Mouse (Mus musculus) MEL (cell line): ENCODE results near the gene Spock1. TPM values are rescaled to one million over a fixed set of nuclear protein-coding genes. Genes with fewer than 3 reads are reported as not detected.

Experiments
- DNase-seq: peaks from one replicate; pipeline ENCODE4 v3.0.0; 2011; ENCODE audit warnings: low read depth, low spot score
- H3K27ac ChIP-seq: 2 replicates; pipeline ENCODE4 v1.5.1; 2012; ENCODE audit warnings: low read depth, mild to moderate bottlenecking, control low read depth, low read length, moderate library complexity; ENCODE audit not compliant: control insufficient read depth
- H3K27me3 ChIP-seq, 2 experiments: fragments of 150-350 bp in 1 of 2; sonication (generic) in 1 of 2; 2 replicates each; pipeline ENCODE4 v1.6.1; 2012; ENCODE audit warnings: low read length in 2 of 2, mild to moderate bottlenecking in 2 of 2, improper control_type of control experiment in 1 of 2, moderate library complexity in 1 of 2; ENCODE audit not compliant: insufficient read depth in 2 of 2, control insufficient read depth in 1 of 2
- H3K36me3 ChIP-seq, 2 experiments: 2 replicates each; pipeline ENCODE4 v1.6.1; 2012 to 2014; ENCODE audit warnings: low read length in 2 of 2, improper control_type of control experiment in 1 of 2, inconsistent platforms in 1 of 2, mild to moderate bottlenecking in 1 of 2; ENCODE audit not compliant: insufficient read depth in 2 of 2, control insufficient read depth in 1 of 2
- H3K4me1 ChIP-seq, 2 experiments: fragments of 150-350 bp in 1 of 2; sonication (generic) in 1 of 2; 2 replicates each; pipeline ENCODE4 v1.6.1; 2012; ENCODE audit warnings: low read length in 2 of 2, improper control_type of control experiment in 1 of 2, mild to moderate bottlenecking in 1 of 2; ENCODE audit not compliant: insufficient read depth in 2 of 2, control insufficient read depth in 1 of 2
- H3K4me3 ChIP-seq, 2 experiments: fragments of 150-350 bp in 1 of 2; sonication (generic) in 1 of 2; 2 replicates each; pipeline ENCODE4 v1.5.1; 2012; ENCODE audit warnings: low read depth in 2 of 2, low read length in 2 of 2, mild to moderate bottlenecking in 2 of 2, moderate library complexity in 2 of 2, control low read depth in 1 of 2, improper control_type of control experiment in 1 of 2; ENCODE audit not compliant: control insufficient read depth in 1 of 2, insufficient read depth in 1 of 2
- H3K79me2 ChIP-seq: 2 replicates; pipeline ENCODE4 v1.6.1; 2012; ENCODE audit warnings: mild to moderate bottlenecking, low read length, moderate library complexity; ENCODE audit not compliant: control insufficient read depth, poor library complexity, insufficient read depth
- H3K9ac ChIP-seq: 2 replicates; pipeline ENCODE4 v1.6.1; 2012; ENCODE audit warnings: low read depth, mild to moderate bottlenecking, control low read depth, low read length, moderate library complexity; ENCODE audit not compliant: control insufficient read depth, poor library complexity, severe bottlenecking
- H3K9me3 ChIP-seq: fragments of 150-350 bp; sonication (generic); replicated peaks from 2 replicates; pipeline ENCODE4 v1.6.1; 2012; ENCODE audit warnings: mild to moderate bottlenecking, low read length, improper control_type of control experiment, moderate library complexity; ENCODE audit not compliant: insufficient read depth
- BHLHE40 ChIP-seq: IDR thresholded peaks from 2 replicates; pipeline ENCODE4 v1.6.1; 2012; ENCODE audit warnings: low read depth, mild to moderate bottlenecking, inconsistent platforms, low read length, improper control_type of control experiment, borderline replicate concordance
- CHD1 ChIP-seq: IDR thresholded peaks from 2 replicates; pipeline ENCODE4 v1.6.1; 2012; ENCODE audit warnings: low read depth, mild to moderate bottlenecking, inconsistent platforms, low read length, improper control_type of control experiment
- ELF1 ChIP-seq: IDR thresholded peaks from 2 replicates; pipeline ENCODE4 v1.6.1; 2014; ENCODE audit warnings: low read depth, mild to moderate bottlenecking, inconsistent platforms, low read length, improper control_type of control experiment, moderate library complexity
- EP300 ChIP-seq, 2 experiments: IDR thresholded peaks; 2 replicates each; pipeline ENCODE4 v1.6.1; 2011; ENCODE audit warnings: improper control_type of control experiment in 2 of 2, low read length in 2 of 2, low read depth in 1 of 2, mild to moderate bottlenecking in 1 of 2
- ETS1 ChIP-seq: IDR thresholded peaks from 2 replicates; pipeline ENCODE4 v1.6.1; 2012; ENCODE audit warnings: low read depth, mild to moderate bottlenecking, inconsistent platforms, low read length, improper control_type of control experiment, moderate library complexity
- GATA1 ChIP-seq: IDR thresholded peaks from 2 replicates; pipeline ENCODE4 v1.6.1; 2011; ENCODE audit warnings: low read depth, low read length, improper control_type of control experiment
- JUND ChIP-seq: IDR thresholded peaks from 2 replicates; pipeline ENCODE4 v1.6.1; 2011; ENCODE audit warnings: low read depth, mild to moderate bottlenecking, improper control_type of control experiment, low read length
- MAFK ChIP-seq: IDR thresholded peaks from 2 replicates; pipeline ENCODE4 v1.6.1; 2011; ENCODE audit warnings: low read depth, mild to moderate bottlenecking, low read length, improper control_type of control experiment, borderline replicate concordance
- MEF2A ChIP-seq: IDR thresholded peaks from 2 replicates; pipeline ENCODE4 v1.6.1; 2014; ENCODE audit warnings: low read depth, mild to moderate bottlenecking, inconsistent platforms, low read length, improper control_type of control experiment; ENCODE audit not compliant: poor library complexity, insufficient replicate concordance, severe bottlenecking; ENCODE audit errors: extremely low read depth
- MXI1 ChIP-seq: IDR thresholded peaks from 2 replicates; pipeline ENCODE4 v1.6.1; 2011; ENCODE audit warnings: mild to moderate bottlenecking, low read depth, low read length, improper control_type of control experiment
- MYB ChIP-seq: IDR thresholded peaks from 2 replicates; pipeline ENCODE4 v1.6.1; 2011; ENCODE audit warnings: mild to moderate bottlenecking, low read depth, low read length, improper control_type of control experiment
- NELFE ChIP-seq: IDR thresholded peaks from 2 replicates; pipeline ENCODE4 v1.6.1; 2011; ENCODE audit warnings: low read depth, low read length, improper control_type of control experiment
- NRF1 ChIP-seq: IDR thresholded peaks from 2 replicates; pipeline ENCODE4 v1.6.1; 2014; ENCODE audit warnings: low read depth, mild to moderate bottlenecking, inconsistent platforms, low read length, improper control_type of control experiment, moderate library complexity; ENCODE audit not compliant: poor library complexity, insufficient read depth, severe bottlenecking
- POLR2AphosphoS2 ChIP-seq: IDR thresholded peaks from 2 replicates; pipeline ENCODE4 v1.6.1; 2011; ENCODE audit warnings: low read length, improper control_type of control experiment
- RCOR1 ChIP-seq: IDR thresholded peaks from 2 replicates; pipeline ENCODE4 v1.6.1; 2012; ENCODE audit warnings: low read depth, mild to moderate bottlenecking, inconsistent platforms, low read length, improper control_type of control experiment
- TCF12 ChIP-seq: IDR thresholded peaks from 2 replicates; pipeline ENCODE4 v1.6.1; 2014; ENCODE audit warnings: low read depth, mild to moderate bottlenecking, inconsistent platforms, low read length, improper control_type of control experiment, moderate library complexity
- USF1 ChIP-seq: IDR thresholded peaks from 2 replicates; pipeline ENCODE4 v1.6.1; 2014; ENCODE audit warnings: low read depth, mild to moderate bottlenecking, inconsistent platforms, low read length, improper control_type of control experiment, moderate library complexity
- USF2 ChIP-seq, 2 experiments: IDR thresholded peaks; 2 replicates each; pipeline ENCODE4 v1.6.1; 2011 to 2012; ENCODE audit warnings: improper control_type of control experiment in 2 of 2, low read length in 2 of 2, borderline replicate concordance in 1 of 2, inconsistent platforms in 1 of 2, low read depth in 1 of 2, mild to moderate bottlenecking in 1 of 2; ENCODE audit not compliant: insufficient read depth in 1 of 2
- ZC3H11A ChIP-seq: IDR thresholded peaks from 2 replicates; pipeline ENCODE4 v1.6.1; 2012; ENCODE audit warnings: low read depth, mild to moderate bottlenecking, inconsistent platforms, low read length, improper control_type of control experiment
- ZKSCAN1 ChIP-seq: IDR thresholded peaks from 2 replicates; pipeline ENCODE4 v1.6.1; 2012; ENCODE audit warnings: low read depth, mild to moderate bottlenecking, inconsistent platforms, low read length, improper control_type of control experiment, moderate library complexity
- ZMIZ1 ChIP-seq: IDR thresholded peaks from 2 replicates; pipeline ENCODE4 v1.6.1; 2012; ENCODE audit warnings: low read depth, mild to moderate bottlenecking, inconsistent platforms, low read length, improper control_type of control experiment, moderate library complexity
- polyA plus RNA-seq, 2 experiments: library from polyadenylated mRNA; stranded (reverse) in 1 of 2; unstranded in 1 of 2; fragments of >175 nt in 1 of 2; fragments of >200 nt in 1 of 2; gene quantifications; 2 replicates each; pipeline versions ENCODE4 v1.2.1 to v1.2.4; 2012; ENCODE audit warnings: low replicate concordance in 2 of 2, low read depth in 1 of 2; ENCODE audit not compliant: insufficient read length in 2 of 2, insufficient read depth in 1 of 2, missing spikeins in 1 of 2
- total RNA-seq: library from RNA; depleted of rRNA; stranded (reverse); fragments of 300-350 nt; gene quantifications from 2 replicates; pipeline ENCODE4 v1.2.3, GENCODE M21; 2012

Spock1 gene
- total and polyA plus RNA-seq, 3 experiments = not detected

DNA sequence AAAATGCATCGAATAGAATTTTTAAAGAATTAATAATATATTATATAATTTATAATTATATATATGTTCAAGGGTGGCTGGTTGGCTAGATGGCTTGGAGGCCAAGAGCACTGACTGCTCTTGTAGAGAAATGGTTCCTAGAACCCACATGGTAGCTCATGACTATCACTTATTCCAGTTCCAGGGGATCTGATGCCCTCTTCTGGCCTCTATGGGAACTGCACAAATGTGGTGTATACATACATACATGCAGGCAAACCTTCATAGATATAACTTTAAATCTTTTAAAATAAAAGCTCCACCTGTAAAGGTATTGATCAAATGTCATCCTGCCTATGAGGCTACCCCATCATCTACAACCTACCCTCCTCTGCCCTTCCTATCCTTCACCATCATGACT, 493.4 kb downstream of the Spock1 start:
- Histone ChIP-seq H3K27me3 (no peaks in the 10 kb centered on the region), H3K36me3 (no peaks in the 10 kb centered on the region), H3K27ac (no peak overlapping the region), H3K79me2 (no peaks in the 10 kb centered on the region), H3K4me3 (no peak overlapping the region), H3K9ac (no peak overlapping the region), H3K9me3 (no peaks in the 10 kb centered on the region), H3K4me1 (no peaks in the 10 kb centered on the region)
- TF ChIP-seq JUND = no peak
- TF ChIP-seq GATA1 = no peak
- TF ChIP-seq MAFK = no peak
- TF ChIP-seq NELFE = no peak
- TF ChIP-seq ZC3H11A = no peak
- TF ChIP-seq TCF12 = no peak
- no peak for TF ChIP-seq MEF2A
- TF ChIP-seq ZKSCAN1 = no peak
- TF ChIP-seq BHLHE40 = no peak
- no peak for TF ChIP-seq POLR2AphosphoS2
- DNase-seq = peak; percentile 1

DNA sequence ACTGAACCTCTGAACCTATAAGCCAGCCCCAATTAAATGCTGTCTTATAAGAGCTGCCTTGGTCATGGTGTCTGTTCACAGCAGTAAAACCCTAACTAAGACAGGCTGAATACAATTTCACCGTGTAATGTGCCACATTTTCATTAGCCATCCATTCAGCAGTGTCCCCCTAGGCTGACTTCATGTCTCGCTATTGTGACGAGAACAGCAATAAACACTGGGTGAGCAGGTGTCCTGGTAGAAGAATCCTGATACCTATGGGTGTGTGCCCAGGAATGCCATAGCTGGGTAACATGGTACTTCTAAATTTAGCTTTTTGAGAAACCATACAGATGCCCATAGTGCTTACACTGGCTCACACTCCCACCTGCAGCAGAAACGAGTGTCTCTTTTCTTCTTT, 500.5 kb downstream of the Spock1 start:
- no peak for TF ChIP-seq MXI1
- TF ChIP-seq USF2 (IDR thresholded peaks at IDR 0.05; ENCODE audit: borderline replicate concordance in 1 of 2, insufficient read depth in 1 of 2, low read depth in 1 of 2, low read length in 2 of 2) = no peak
- TF ChIP-seq MYB = no peak
- TF ChIP-seq RCOR1 = no peak
- TF ChIP-seq ZKSCAN1 = no peak
- no peak for TF ChIP-seq NRF1
- TF ChIP-seq USF1 = no peak
- no peak for TF ChIP-seq MEF2A
- TF ChIP-seq ETS1 = no peak
- no peak for TF ChIP-seq CHD1
- no peak for TF ChIP-seq EP300 (IDR thresholded peaks at IDR 0.05; ENCODE audit: low read depth in 1 of 2, low read length in 2 of 2)
- TF ChIP-seq ELF1 = no peak
- TF ChIP-seq ZMIZ1 = no peak
- Histone ChIP-seq H3K9me3 (no peaks in the 10 kb centered on the region), H3K27ac (no peak overlapping the region), H3K4me3 (no peak overlapping the region), H3K27me3 (no peaks in the 10 kb centered on the region), H3K4me1 (no peaks in the 10 kb centered on the region), H3K36me3 (no peaks in the 10 kb centered on the region), H3K9ac (no peak overlapping the region), H3K79me2 (no peaks in the 10 kb centered on the region)
- no peak for DNase-seq
